Mouse (Mus musculus) megakaryocyte, embryonic 14.5 days (primary cell): ENCODE measurements around the gene Maz.

Source experiments
- FLI1 ChIP-seq: IDR thresholded peaks from 2 replicates; pipeline ENCODE4 v1.6.1; 2012; ENCODE audit warnings: low read length, inconsistent platforms, mixed read lengths
- GATA1 ChIP-seq: IDR thresholded peaks from 3 replicates; pipeline ENCODE4 v1.6.1; 2012; ENCODE audit warnings: mixed read lengths, low read length, inconsistent platforms, borderline replicate concordance

- TF ChIP-seq GATA1 (no peak), FLI1 (no peak)
Observed at GRCm38 (mm10) chr7:127025556-127026160, 1.2 kb downstream of the Maz start.
